Mouse (Mus musculus): ENCODE measurements around the gene Prss21. TPM values are rescaled to one million over a fixed set of nuclear protein-coding genes. Genes with fewer than 3 reads are reported as not detected.

The Prss21 gene
- polyA plus RNA-seq, 1 experiment, result not detected

- Histone ChIP-seq H3K27me3 (ENCODE audit: control insufficient read depth, insufficient read depth, low read length) (no peaks in the 10 kb centered on the region), H3K27ac (ENCODE audit: insufficient read depth, low read depth, low read length) (no peak overlapping the region), H3K4me1 (ENCODE audit: control insufficient read depth, insufficient read depth, insufficient read length, low read length) (peaks cover 4% of the 10 kb centered on the region; the same call in 1 of the 2 replicates), H3K4me3 (ENCODE audit: low read depth, low read length) (peak overlapping the region; percentile 60), H3K36me3 (ENCODE audit: control insufficient read depth, insufficient read depth, low read length) (no peaks in the 10 kb centered on the region)
- 75% methylated on average over 23 of the region's 23 CpGs for WGBS
- TF ChIP-seq POLR2A (IDR thresholded peaks at IDR 0.05; ENCODE audit: low read depth, low read length) (no peak), CTCF (IDR thresholded peaks at IDR 0.05; ENCODE audit: extremely low read depth, insufficient read length, insufficient replicate concordance, low read depth, low read length) (peak; percentile 19; the same call in 1 of the 2 replicates)
Measured at GRCm38 (mm10) chr17:23843141-23843811, 24.6 kb upstream of the Prss21 start.

- WGBS, result 21% methylated on average over 19 of the region's 19 CpGs
- Histone ChIP-seq H3K36me3 (ENCODE audit: control insufficient read depth, insufficient read depth, low read length) (no peaks in the 10 kb centered on the region), H3K4me3 (ENCODE audit: low read depth, low read length) (peak within 1 kb of the TSS; percentile 60), H3K27ac (ENCODE audit: insufficient read depth, low read depth, low read length) (no peak within 1 kb of the TSS), H3K27me3 (ENCODE audit: control insufficient read depth, insufficient read depth, low read length) (no peaks in the 10 kb centered on the region), H3K4me1 (ENCODE audit: control insufficient read depth, insufficient read depth, insufficient read length, low read length) (peaks cover 4% of the 10 kb centered on the region; the same call in 1 of the 2 replicates)
- TF ChIP-seq CTCF (IDR thresholded peaks at IDR 0.05; ENCODE audit: extremely low read depth, insufficient read length, insufficient replicate concordance, low read depth, low read length) (peak; percentile 75), POLR2A (IDR thresholded peaks at IDR 0.05; ENCODE audit: low read depth, low read length) (no peak)
Measured at GRCm38 (mm10) chr17:23843812-23844273, 24.0 kb upstream of the Prss21 start, which contains the start of the genes Prss32 and Prss41. Prss32 (plus strand) TSS chr17:23843855. Prss41 (minus strand) TSS chr17:23844172.

GRCm38 (mm10) chr17:23850028-23850427 lies 17.8 kb upstream of the Prss21 start:
- peak overlapping the region; percentile 89; the same call in 1 of the 2 replicates for H3K27ac ChIP-seq (ENCODE audit: insufficient read depth, low read depth, low read length)
- 67% methylated on average over 2 of the region's 2 CpGs for WGBS
- H3K4me1 ChIP-seq (ENCODE audit: control insufficient read depth, insufficient read depth, insufficient read length, low read length), result peaks cover 13% of the 10 kb centered on the region; the same call in 1 of the 2 replicates
- H3K36me3 ChIP-seq (ENCODE audit: control insufficient read depth, insufficient read depth, low read length), result no peaks in the 10 kb centered on the region
- H3K27me3 ChIP-seq (ENCODE audit: control insufficient read depth, insufficient read depth, low read length), result no peaks in the 10 kb centered on the region
- no peak overlapping the region for H3K4me3 ChIP-seq (ENCODE audit: low read depth, low read length)
- TF ChIP-seq CTCF (IDR thresholded peaks at IDR 0.05; ENCODE audit: extremely low read depth, insufficient read length, insufficient replicate concordance, low read depth, low read length) (no peak), POLR2A (IDR thresholded peaks at IDR 0.05; ENCODE audit: low read depth, low read length) (no peak)

DNA sequence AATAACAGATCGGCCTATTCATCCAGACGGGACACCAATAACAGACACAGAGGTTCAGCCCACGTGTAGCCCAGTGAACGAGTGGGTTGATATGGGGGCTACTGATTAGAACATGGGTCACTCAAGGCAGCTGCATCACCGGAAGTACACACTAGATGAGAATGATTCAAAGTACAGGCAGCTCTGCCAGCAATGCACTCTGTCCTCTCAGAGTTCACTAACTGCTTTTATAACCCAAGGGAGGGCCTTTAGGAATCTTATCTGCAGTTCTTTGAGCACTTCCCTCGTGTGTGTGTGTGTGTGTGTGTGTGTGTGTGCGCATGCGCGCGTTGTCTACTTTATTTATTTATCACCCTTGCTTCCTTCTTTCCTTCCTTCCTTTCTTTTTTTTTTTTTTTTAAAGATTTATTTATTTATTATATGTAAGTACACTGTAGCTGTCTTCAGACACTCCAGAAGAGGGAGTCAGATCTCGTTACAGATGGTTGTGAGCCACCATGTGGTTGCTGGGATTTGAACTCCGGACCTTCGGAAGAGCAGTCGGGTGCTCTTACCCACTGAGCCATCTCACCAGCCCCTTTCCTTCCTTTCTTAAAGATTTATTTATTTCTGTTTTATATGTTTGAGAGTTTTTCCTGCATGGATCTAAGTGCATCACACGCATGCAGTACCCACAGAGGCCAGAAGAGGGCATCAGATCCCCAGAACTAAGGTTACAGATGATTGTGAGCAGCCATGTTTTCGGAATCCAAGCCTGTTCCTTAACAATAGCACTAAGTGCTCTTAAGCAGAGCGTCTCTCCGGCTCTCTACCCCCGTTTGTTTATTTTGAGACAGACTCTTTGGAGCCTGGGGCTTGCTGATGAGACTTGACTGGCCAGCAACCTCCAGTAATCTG lies 16.8 kb upstream of the Prss21 start:
- Histone ChIP-seq H3K4me3 (ENCODE audit: low read depth, low read length) (no peak overlapping the region), H3K36me3 (ENCODE audit: control insufficient read depth, insufficient read depth, low read length) (peaks cover 4% of the 10 kb centered on the region), H3K27ac (ENCODE audit: insufficient read depth, low read depth, low read length) (peak overlapping the region; percentile 89), H3K27me3 (ENCODE audit: control insufficient read depth, insufficient read depth, low read length) (no peaks in the 10 kb centered on the region), H3K4me1 (ENCODE audit: control insufficient read depth, insufficient read depth, insufficient read length, low read length) (peaks cover 13% of the 10 kb centered on the region; the same call in 1 of the 2 replicates)
- WGBS, result 23% methylated on average over 18 of the region's 19 CpGs
- TF ChIP-seq CTCF (IDR thresholded peaks at IDR 0.05; ENCODE audit: extremely low read depth, insufficient read length, insufficient replicate concordance, low read depth, low read length) (peak; percentile 23; the same call in 1 of the 2 replicates), POLR2A (IDR thresholded peaks at IDR 0.05; ENCODE audit: low read depth, low read length) (no peak)

GRCm38 (mm10) chr17:23853292-23853691 lies 14.6 kb upstream of the Prss21 start:
- Histone ChIP-seq H3K4me3 (ENCODE audit: low read depth, low read length) (peak overlapping the region; percentile 68), H3K36me3 (ENCODE audit: control insufficient read depth, insufficient read depth, low read length) (peaks cover 20% of the 10 kb centered on the region), H3K4me1 (ENCODE audit: control insufficient read depth, insufficient read depth, insufficient read length, low read length) (peaks cover 13% of the 10 kb centered on the region), H3K27me3 (ENCODE audit: control insufficient read depth, insufficient read depth, low read length) (no peaks in the 10 kb centered on the region), H3K27ac (ENCODE audit: insufficient read depth, low read depth, low read length) (peak overlapping the region; percentile 93)
- TF ChIP-seq POLR2A (IDR thresholded peaks at IDR 0.05; ENCODE audit: low read depth, low read length) (no peak), CTCF (IDR thresholded peaks at IDR 0.05; ENCODE audit: extremely low read depth, insufficient read length, insufficient replicate concordance, low read depth, low read length) (peak; percentile 91)
- 23% methylated on average over 5 of the region's 5 CpGs for WGBS

DNA sequence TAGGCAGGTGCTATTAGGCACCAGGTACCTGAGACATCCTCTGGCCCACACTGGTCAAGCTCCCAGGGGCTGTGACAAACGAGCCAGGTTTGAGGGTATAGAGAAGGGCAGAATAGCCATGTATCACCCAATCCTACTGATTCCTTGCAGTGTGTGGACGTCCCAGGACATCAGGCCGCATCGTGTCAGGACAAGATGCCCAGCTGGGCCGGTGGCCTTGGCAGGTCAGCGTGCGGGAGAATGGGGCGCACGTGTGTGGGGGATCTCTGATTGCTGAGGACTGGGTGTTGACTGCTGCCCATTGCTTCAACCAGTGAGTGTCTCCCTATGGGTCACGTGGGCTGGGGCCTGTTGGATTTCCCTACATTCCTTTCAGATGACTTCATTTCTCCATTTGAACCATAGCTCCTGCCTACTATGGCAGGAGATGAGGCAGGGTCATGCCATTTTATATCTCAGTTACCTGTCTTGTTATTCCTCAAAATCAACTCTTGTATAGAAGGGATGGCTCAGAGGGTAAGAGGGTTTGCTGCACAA lies 13.6 kb upstream of the Prss21 start:
- 69% methylated on average over 10 of the region's 10 CpGs for WGBS
- H3K4me3 ChIP-seq (ENCODE audit: low read depth, low read length), result peak overlapping the region; percentile 68
- H3K4me1 ChIP-seq (ENCODE audit: control insufficient read depth, insufficient read depth, insufficient read length, low read length), result peaks cover 13% of the 10 kb centered on the region
- H3K27ac ChIP-seq (ENCODE audit: insufficient read depth, low read depth, low read length), result peak overlapping the region; percentile 93
- TF ChIP-seq POLR2A (IDR thresholded peaks at IDR 0.05; ENCODE audit: low read depth, low read length), result no peak
- no peak for TF ChIP-seq CTCF (IDR thresholded peaks at IDR 0.05; ENCODE audit: extremely low read depth, insufficient read length, insufficient replicate concordance, low read depth, low read length)
- H3K27me3 ChIP-seq (ENCODE audit: control insufficient read depth, insufficient read depth, low read length), result no peaks in the 10 kb centered on the region
- peaks cover 26% of the 10 kb centered on the region for H3K36me3 ChIP-seq (ENCODE audit: control insufficient read depth, insufficient read depth, low read length)

Data from small intestine, adult 2 months (tissue).